Mouse (Mus musculus) CD4-positive, CD25-positive, alpha-beta regulatory T cell, adult 9 weeks (primary cell): Measurements from ENCODE around the gene Kif20b. TPM values are rescaled to one million over a fixed set of nuclear protein-coding genes. Genes with fewer than 3 reads are reported as not detected.

Experiments used
- polyA plus RNA-seq: library from polyadenylated mRNA; unstranded; fragments of 100-300 nt; shearing (Covaris generic); gene quantifications from one replicate; pipeline ENCODE4 v1.2.1, GENCODE M21; 2017

The Kif20b gene
- 18.0 TPM for polyA plus RNA-seq

DNA sequence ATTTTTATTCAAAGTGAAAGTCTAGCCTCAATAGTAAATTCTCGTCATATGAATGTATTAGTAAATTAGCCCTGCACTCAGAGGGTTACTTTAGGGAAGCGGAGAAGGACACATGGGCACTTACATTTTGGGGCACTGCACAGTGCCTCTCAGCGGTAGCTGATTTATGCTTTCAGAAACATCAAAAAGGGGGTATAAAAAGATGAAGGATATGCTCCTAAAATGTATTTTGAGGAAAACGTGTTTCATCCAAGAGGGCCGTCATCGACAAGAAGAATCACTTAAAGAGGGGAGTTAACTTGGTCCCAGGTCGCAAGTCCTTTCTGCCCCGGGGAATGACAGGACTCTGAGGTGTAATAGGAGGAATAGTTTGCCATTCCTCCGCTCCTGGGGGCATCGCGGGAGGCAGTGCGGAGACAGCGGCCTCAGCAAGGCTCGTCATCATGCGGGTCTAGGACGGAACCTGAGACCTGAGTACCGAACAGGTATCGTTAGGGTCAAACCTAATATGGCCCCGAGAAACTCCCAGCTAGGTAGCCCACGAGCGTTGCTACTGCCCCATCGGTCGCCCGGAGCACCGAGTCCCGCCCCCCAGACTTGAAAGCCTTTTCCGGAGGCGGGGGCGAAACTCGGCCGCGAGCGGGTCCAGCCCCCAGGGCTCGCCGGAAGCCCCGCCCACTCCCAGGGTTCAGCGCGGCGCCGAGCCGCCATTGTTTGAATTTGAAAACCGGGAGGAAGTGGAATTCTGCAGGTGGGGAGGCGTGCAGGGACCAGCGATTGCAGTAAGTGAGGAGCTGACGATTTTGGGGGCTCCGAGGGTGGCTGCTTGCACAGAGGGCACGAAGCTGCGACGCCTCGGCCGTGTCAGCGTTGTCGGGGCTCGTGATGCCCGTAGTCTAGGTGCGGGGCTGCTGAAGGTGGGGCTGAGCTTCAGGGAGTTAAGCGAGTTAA, at the start of gene Kif20b:
Kif20b (plus strand) TSS at position 710 of the 951 bp plus-strand sequence.

DNA sequence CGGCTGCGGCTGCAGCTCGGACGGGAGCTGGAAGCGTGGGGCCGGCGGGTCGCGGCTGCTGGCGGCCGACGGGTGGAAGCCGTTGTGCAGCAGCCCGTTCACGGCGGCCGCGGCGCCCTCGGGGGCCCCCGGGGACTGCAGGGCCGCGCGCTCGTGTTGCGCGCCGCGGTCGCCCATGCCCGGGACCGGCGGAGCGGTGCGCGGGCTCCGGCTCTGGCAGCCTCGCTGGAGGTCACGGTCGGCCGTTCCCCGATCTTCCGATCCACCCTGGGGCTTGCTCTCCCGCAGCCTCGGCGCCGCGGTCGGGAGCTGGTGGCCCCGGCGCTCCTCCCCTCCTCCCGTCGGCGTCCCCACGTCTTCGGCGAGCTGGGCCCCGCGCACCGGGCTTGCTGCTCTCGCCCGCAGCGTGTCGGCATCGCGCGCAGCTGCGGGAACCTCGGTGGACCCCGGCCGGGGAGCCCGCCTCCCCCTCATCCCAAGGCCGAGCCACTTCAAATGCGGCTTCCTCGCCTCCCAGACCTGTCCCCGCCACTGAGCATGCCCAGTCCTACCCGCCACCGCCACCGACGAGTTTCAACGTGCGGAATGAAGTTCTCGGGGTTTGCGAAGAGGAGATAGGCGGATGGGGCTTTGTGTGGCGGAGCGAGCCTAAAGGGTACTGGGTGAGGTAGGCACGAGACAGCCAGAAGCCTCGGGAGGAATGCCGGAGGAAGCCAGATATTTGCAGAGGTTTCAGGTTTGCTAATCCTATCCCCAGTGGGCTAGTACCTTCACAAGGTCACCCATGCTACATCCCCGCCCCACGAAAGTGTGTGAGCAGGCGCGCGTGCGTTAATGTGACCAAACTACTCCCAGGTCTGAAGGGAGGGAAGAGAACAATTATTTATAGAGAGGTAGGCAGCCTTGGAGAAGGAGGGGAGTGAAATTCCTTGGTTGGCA, 43.3 kb upstream of the Kif20b start, which contains the start of gene Pank1:
Pank1 (minus strand) TSS at position 853 of the 939 bp plus-strand sequence.

Other genes starting within 250 kb of the Kif20b start
- not detected for gene Slc16a12, start 175.1 kb upstream of the Kif20b start, polyA plus RNA-seq
- gene Pank1, start 42.9 kb upstream of the Kif20b start, polyA plus RNA-seq, result 0.36 TPM